Mouse (Mus musculus): ENCODE data around the gene Pygm.

The Pygm gene

GRCm38 (mm10) chr19:6384128-6384527 is at the start of gene Pygm:
Gene Pygm (plus strand): TSS chr19:6384399.
- DNase-seq (ENCODE audit: low spot score in 2 of 2), result no peak

GRCm38 (mm10) chr19:6334673-6335457 is 49.3 kb upstream of the Pygm start, which contains the start of gene Men1:
Gene Men1 (plus strand): TSS chr19:6334979.
- peak; percentile 87 to 92 for DNase-seq (ENCODE audit: low spot score in 2 of 2)

- peak in 1 of 2 experiments; percentile 41 for DNase-seq (ENCODE audit: low spot score in 2 of 2)
Observed at GRCm38 (mm10) chr19:6335458-6335827, 48.8 kb upstream of the Pygm start.

- no peak for DNase-seq (ENCODE audit: low spot score in 2 of 2)
Observed at GRCm38 (mm10) chr19:6336920-6337319, 47.3 kb upstream of the Pygm start.

- no peak for DNase-seq (ENCODE audit: low spot score in 2 of 2)
Observed at GRCm38 (mm10) chr19:6338171-6338570, 46.0 kb upstream of the Pygm start.

- no peak for DNase-seq (ENCODE audit: low spot score in 2 of 2)
Observed at GRCm38 (mm10) chr19:6338716-6339115, 45.5 kb upstream of the Pygm start.

- DNase-seq (ENCODE audit: low spot score in 2 of 2), result no peak
Observed at GRCm38 (mm10) chr19:6339191-6339590, 45.0 kb upstream of the Pygm start.

GRCm38 (mm10) chr19:6339890-6340504 is 44.2 kb upstream of the Pygm start:
- peak; percentile 81 to 87 for DNase-seq (ENCODE audit: low spot score in 2 of 2)

- DNase-seq (ENCODE audit: low spot score in 2 of 2), result peak; percentile 91 to 97
Observed at GRCm38 (mm10) chr19:6340524-6341452, 43.4 kb upstream of the Pygm start, which contains the start of gene Map4k2. Gene Map4k2 (plus strand): TSS chr19:6341135.

- no peak for DNase-seq (ENCODE audit: low spot score in 2 of 2)
Observed at GRCm38 (mm10) chr19:6341453-6342077, 42.6 kb upstream of the Pygm start.

GRCm38 (mm10) chr19:6342276-6342933 is 41.8 kb upstream of the Pygm start:
- peak in 1 of 2 experiments; percentile 67 for DNase-seq (ENCODE audit: low spot score in 2 of 2)

GRCm38 (mm10) chr19:6343066-6343925 is 40.9 kb upstream of the Pygm start:
- peak in 1 of 2 experiments; percentile 62 for DNase-seq (ENCODE audit: low spot score in 2 of 2)

- no peak for DNase-seq (ENCODE audit: low spot score in 2 of 2)
Observed at GRCm38 (mm10) chr19:6343996-6344395, 40.2 kb upstream of the Pygm start.

GRCm38 (mm10) chr19:6346023-6346422 is 38.2 kb upstream of the Pygm start:
- no peak for DNase-seq (ENCODE audit: low spot score in 2 of 2)

GRCm38 (mm10) chr19:6346661-6347060 is 37.5 kb upstream of the Pygm start:
- no peak for DNase-seq (ENCODE audit: low spot score in 2 of 2)

GRCm38 (mm10) chr19:6347615-6348014 is 36.6 kb upstream of the Pygm start:
- DNase-seq (ENCODE audit: low spot score in 2 of 2), result no peak

GRCm38 (mm10) chr19:6348717-6349116 is 35.5 kb upstream of the Pygm start:
- peak in 1 of 2 experiments; percentile 10 for DNase-seq (ENCODE audit: low spot score in 2 of 2)

GRCm38 (mm10) chr19:6349215-6349983 is 34.8 kb upstream of the Pygm start:
- DNase-seq (ENCODE audit: low spot score in 2 of 2), result peak in 1 of 2 experiments; percentile 27

GRCm38 (mm10) chr19:6351431-6352106 is 32.6 kb upstream of the Pygm start:
- DNase-seq (ENCODE audit: low spot score in 2 of 2), result peak in 1 of 2 experiments; percentile 15

Measured in spleen, postnatal 4 days (tissue).